Mouse (Mus musculus) ES-Bruce4 (cell line): ENCODE results near the gene Cacna1b.

Experiments
- CTCF ChIP-seq: IDR thresholded peaks from one replicate; pipeline ENCODE4 v1.8.1; 2011; ENCODE audit warnings: low read depth, low read length
- EP300 ChIP-seq: IDR thresholded peaks from 2 replicates; pipeline ENCODE4 v1.6.1; 2011; ENCODE audit warnings: low read depth, low read length; ENCODE audit not compliant: insufficient read depth
- POLR2A ChIP-seq: IDR thresholded peaks from one replicate; pipeline ENCODE4 v1.8.1; 2011; ENCODE audit warnings: low read length; ENCODE audit not compliant: insufficient read depth

DNA sequence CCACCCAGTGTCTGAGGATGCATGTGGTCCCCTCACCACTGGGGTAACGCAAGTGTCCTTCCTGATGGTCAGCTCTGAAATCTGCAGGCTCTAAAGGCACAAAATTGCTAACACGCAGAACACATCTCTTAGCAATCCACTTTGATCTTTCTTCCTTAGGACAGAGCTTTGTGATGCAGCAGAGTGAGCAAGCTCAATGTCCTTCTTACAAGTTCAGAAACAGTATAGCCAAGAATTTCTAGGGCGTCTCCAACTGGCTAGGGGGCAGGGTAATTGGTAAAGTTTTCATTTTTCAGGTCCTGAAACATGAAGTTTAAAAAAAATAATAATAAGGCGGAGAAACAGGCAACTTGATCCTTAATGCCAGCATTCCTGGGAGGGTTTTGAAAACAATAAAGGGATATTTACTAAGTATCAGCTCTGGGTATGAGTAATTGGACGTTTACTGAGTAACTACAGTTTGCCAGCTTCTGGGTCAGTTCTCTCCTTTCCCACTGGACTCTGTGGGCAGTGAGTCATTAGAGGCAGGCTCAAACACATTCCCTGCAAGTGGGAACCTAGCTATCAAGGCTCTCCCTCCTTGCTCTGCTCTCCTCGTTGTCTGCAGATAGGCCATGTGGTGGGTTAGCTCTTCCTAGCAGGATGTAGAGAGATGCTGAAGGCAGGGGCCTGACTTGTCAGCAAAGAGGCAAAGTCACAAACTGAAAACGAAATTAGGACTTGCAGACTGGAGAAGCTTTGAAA is 200.2 kb downstream of the Cacna1b start:
- no peak for TF ChIP-seq CTCF
- TF ChIP-seq EP300 = no peak
- TF ChIP-seq POLR2A = no peak
